Mouse (Mus musculus): ENCODE measurements at regions not wholly inside any gene's neighbourhood (a gene's known extent, or its start where the extent isn't known, plus 50 kb on each side); places are given as distances from the start of the nearest gene placed in this dataset.
A peak's percentile ranks its signal among the peaks of the same experiment; 100 is the strongest.
"Not testable (repeated sequence)": the region's sequence is repeated elsewhere in the genome, so short reads cannot be mapped to it uniquely, and the experiment has no call there.

DNA sequence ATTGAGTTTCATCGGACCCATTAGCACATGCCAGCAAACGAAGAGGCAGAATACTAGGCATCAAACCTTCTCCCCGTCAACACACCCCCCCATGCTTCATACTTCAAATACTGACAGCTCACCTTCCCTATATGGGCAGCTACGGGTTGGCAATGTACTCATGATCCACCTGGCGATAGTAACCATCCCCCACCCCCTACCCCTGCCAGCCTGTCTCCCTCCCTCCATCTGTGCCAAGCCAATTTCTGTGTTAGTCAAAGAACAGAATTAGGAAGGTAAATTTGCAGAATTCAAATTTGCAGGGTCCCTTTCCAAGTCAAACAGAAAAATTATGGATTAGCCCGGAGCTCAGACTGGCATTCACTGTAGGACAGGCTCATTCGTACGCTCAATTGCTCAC lies 75.3 kb upstream of the Med13l start:
- H3K4me1 ChIP-seq (replicated peaks; ENCODE audit: control insufficient read depth, insufficient read depth, low read length): peaks cover 68% of the 10 kb centered on the region
- H3K27me3 ChIP-seq (replicated peaks; ENCODE audit: control insufficient read depth, insufficient read depth, low read length): no peaks in the 10 kb centered on the region
- no peak overlapping the region for H3K4me3 ChIP-seq (ENCODE audit: low read depth, low read length)

DNA sequence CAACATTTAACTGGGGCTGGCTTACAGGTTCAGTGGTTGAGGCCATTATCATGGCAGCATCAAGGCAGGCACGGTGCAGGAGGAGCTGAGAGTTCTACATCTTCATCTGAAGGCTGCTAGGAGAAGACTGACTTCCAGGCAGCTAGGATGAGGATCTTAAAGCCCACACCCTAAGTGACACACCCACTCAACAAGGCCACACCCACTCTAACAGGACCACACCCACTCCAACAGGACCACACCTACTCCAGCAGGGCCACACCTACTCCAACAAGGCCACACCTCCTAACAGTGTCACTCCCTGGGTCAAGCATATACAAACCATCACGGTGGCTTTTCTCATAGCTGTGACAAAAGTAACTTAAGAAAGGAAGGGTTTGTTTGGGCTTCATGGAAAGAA lies 68.0 kb upstream of the Med13l start:
- not testable (repeated sequence) for H3K9me3 ChIP-seq (ENCODE audit: control insufficient read depth, low read length); H3K27me3 ChIP-seq (replicated peaks; ENCODE audit: control insufficient read depth, insufficient read depth, low read length); H3K9ac ChIP-seq (ENCODE audit: low read depth, low read length); H3K4me2 ChIP-seq; H3K36me3 ChIP-seq (ENCODE audit: control insufficient read depth, insufficient read depth, low read length); H3K27ac ChIP-seq (ENCODE audit: low read depth, low read length); H3K4me3 ChIP-seq (ENCODE audit: low read depth, low read length); ATAC-seq (replicated peaks; ENCODE audit: low FRiP score); DNase-seq (ENCODE audit: low spot score)
- peaks cover 27% of the 10 kb centered on the region for H3K4me1 ChIP-seq (replicated peaks; ENCODE audit: control insufficient read depth, insufficient read depth, low read length)
- WGBS: 85% methylated on average over 2 of the region's 2 CpGs

More for the DNA sequence above, 75.3 kb upstream of the Med13l start:
- no peak overlapping the region for H3K4me2 ChIP-seq
- WGBS: 92% methylated on average over 8 of the region's 8 CpGs
- H3K9ac ChIP-seq (ENCODE audit: low read depth, low read length): no peak overlapping the region
- no peak overlapping the region for H3K27ac ChIP-seq (ENCODE audit: low read depth, low read length)
- no peaks in the 10 kb centered on the region for H3K36me3 ChIP-seq (ENCODE audit: control insufficient read depth, insufficient read depth, low read length)
- no peaks in the 10 kb centered on the region for H3K9me3 ChIP-seq (ENCODE audit: control insufficient read depth, low read length)
- ATAC-seq (replicated peaks; ENCODE audit: low FRiP score) (no peak), DNase-seq (ENCODE audit: low spot score) (no peak)

- H3K4me1 ChIP-seq (replicated peaks; ENCODE audit: control insufficient read depth, insufficient read depth, low read length): peaks cover 7% of the 10 kb centered on the region
- 48% methylated on average over 7 of the region's 7 CpGs for WGBS
- H3K4me3 ChIP-seq (ENCODE audit: low read depth, low read length): no peak overlapping the region
- peak overlapping the region; percentile 23; the same call in 1 of the 2 replicates for H3K9ac ChIP-seq (ENCODE audit: low read depth, low read length)
- H3K27ac ChIP-seq (ENCODE audit: low read depth, low read length): no peak overlapping the region
- H3K9me3 ChIP-seq (ENCODE audit: control insufficient read depth, low read length): no peaks in the 10 kb centered on the region
- ATAC-seq (replicated peaks; ENCODE audit: low FRiP score) (peak; percentile 80), DNase-seq (ENCODE audit: low spot score) (no peak)
- H3K36me3 ChIP-seq (ENCODE audit: control insufficient read depth, insufficient read depth, low read length): no peaks in the 10 kb centered on the region
- H3K4me2 ChIP-seq: no peak overlapping the region
- H3K27me3 ChIP-seq (replicated peaks; ENCODE audit: control insufficient read depth, insufficient read depth, low read length): no peaks in the 10 kb centered on the region; the same call in 1 of the 2 replicates
Observed at GRCm38 (mm10) chr5:118494649-118495477, 65.6 kb upstream of the Med13l start.

GRCm38 (mm10) chr5:118495478-118495760 lies 65.1 kb upstream of the Med13l start:
- no peak overlapping the region for H3K27ac ChIP-seq (ENCODE audit: low read depth, low read length)

GRCm38 (mm10) chr5:118501624-118502023 lies 58.9 kb upstream of the Med13l start:
- Histone ChIP-seq H3K27ac (ENCODE audit: low read depth, low read length) (no peak overlapping the region), H3K9ac (ENCODE audit: low read depth, low read length) (no peak overlapping the region), H3K36me3 (ENCODE audit: control insufficient read depth, insufficient read depth, low read length) (no peaks in the 10 kb centered on the region), H3K9me3 (ENCODE audit: control insufficient read depth, low read length) (no peaks in the 10 kb centered on the region), H3K27me3 (replicated peaks; ENCODE audit: control insufficient read depth, insufficient read depth, low read length) (no peaks in the 10 kb centered on the region), H3K4me2 (no peak overlapping the region), H3K4me1 (replicated peaks; ENCODE audit: control insufficient read depth, insufficient read depth, low read length) (peaks cover 8% of the 10 kb centered on the region), H3K4me3 (ENCODE audit: low read depth, low read length) (no peak overlapping the region)
- DNase-seq (ENCODE audit: low spot score) (no peak), ATAC-seq (replicated peaks; ENCODE audit: low FRiP score) (no peak)
- 87% methylated on average over 5 of the region's 5 CpGs for WGBS

More at GRCm38 (mm10) chr5:118495478-118495760, 65.1 kb upstream of the Med13l start:
- H3K9me3 ChIP-seq (ENCODE audit: control insufficient read depth, low read length): no peaks in the 10 kb centered on the region
- no peaks in the 10 kb centered on the region; the same call in 1 of the 2 replicates for H3K27me3 ChIP-seq (replicated peaks; ENCODE audit: control insufficient read depth, insufficient read depth, low read length)
- H3K36me3 ChIP-seq (ENCODE audit: control insufficient read depth, insufficient read depth, low read length): no peaks in the 10 kb centered on the region
- no peak overlapping the region for H3K4me3 ChIP-seq (ENCODE audit: low read depth, low read length)
- 78% methylated on average over 2 of the region's 2 CpGs for WGBS
- H3K4me1 ChIP-seq (replicated peaks; ENCODE audit: control insufficient read depth, insufficient read depth, low read length): peaks cover 7% of the 10 kb centered on the region
- ATAC-seq (replicated peaks; ENCODE audit: low FRiP score): no peak
- no peak for DNase-seq (ENCODE audit: low spot score)
- no peak overlapping the region for H3K4me2 ChIP-seq
- H3K9ac ChIP-seq (ENCODE audit: low read depth, low read length): no peak overlapping the region

- Histone ChIP-seq H3K27ac (ENCODE audit: low read depth, low read length) (no peak overlapping the region), H3K4me1 (replicated peaks; ENCODE audit: control insufficient read depth, insufficient read depth, low read length) (peaks cover 8% of the 10 kb centered on the region)
- no peak for DNase-seq (ENCODE audit: low spot score)
Observed at GRCm38 (mm10) chr5:118502991-118503390, 57.5 kb upstream of the Med13l start.

DNA sequence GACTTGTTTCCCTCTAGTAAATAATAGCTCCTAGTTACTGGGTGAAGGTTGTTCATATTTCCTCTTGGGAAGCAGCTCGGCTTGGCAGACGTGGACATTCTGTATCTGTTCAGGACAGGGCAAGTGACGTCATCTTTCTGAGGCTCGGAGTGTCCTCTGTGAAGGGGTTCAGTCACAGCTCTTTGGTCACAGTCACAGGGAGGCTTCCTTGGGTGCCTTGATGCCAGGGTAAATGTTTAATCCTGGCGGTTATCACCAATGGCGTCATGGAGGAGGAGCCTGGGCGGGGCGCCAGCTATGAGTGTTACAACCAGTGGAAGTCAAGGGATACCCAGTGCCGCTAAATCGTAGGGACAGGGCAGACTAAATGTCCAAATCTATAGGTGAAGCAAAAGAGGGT lies 56.3 kb upstream of the Med13l start:
- H3K4me3 ChIP-seq (ENCODE audit: low read depth, low read length): no peak overlapping the region

More at GRCm38 (mm10) chr5:118502991-118503390, 57.5 kb upstream of the Med13l start:
- whole genome bisulfite sequencing: 74% methylated on average over 15 of the region's 15 CpGs
- H3K36me3 ChIP-seq (ENCODE audit: control insufficient read depth, insufficient read depth, low read length): no peaks in the 10 kb centered on the region
- no peak overlapping the region for H3K4me2 ChIP-seq
- ATAC-seq (replicated peaks; ENCODE audit: low FRiP score): no peak
- H3K9me3 ChIP-seq (ENCODE audit: control insufficient read depth, low read length): no peaks in the 10 kb centered on the region
- no peak overlapping the region for H3K4me3 ChIP-seq (ENCODE audit: low read depth, low read length)
- no peak overlapping the region for H3K9ac ChIP-seq (ENCODE audit: low read depth, low read length)
- H3K27me3 ChIP-seq (replicated peaks; ENCODE audit: control insufficient read depth, insufficient read depth, low read length): no peaks in the 10 kb centered on the region

GRCm38 (mm10) chr5:118504926-118505325 lies 55.6 kb upstream of the Med13l start:
- no peak overlapping the region for H3K4me3 ChIP-seq (ENCODE audit: low read depth, low read length)
- peak overlapping the region; percentile 29; the same call in 1 of the 2 replicates for H3K27ac ChIP-seq (ENCODE audit: low read depth, low read length)
- H3K9me3 ChIP-seq (ENCODE audit: control insufficient read depth, low read length): no peaks in the 10 kb centered on the region
- H3K36me3 ChIP-seq (ENCODE audit: control insufficient read depth, insufficient read depth, low read length): no peaks in the 10 kb centered on the region
- ATAC-seq (replicated peaks; ENCODE audit: low FRiP score) (peak; percentile 93), DNase-seq (ENCODE audit: low spot score) (no peak)
- WGBS: 21% methylated on average over 7 of the region's 7 CpGs
- H3K9ac ChIP-seq (ENCODE audit: low read depth, low read length): no peak overlapping the region
- peaks cover 8% of the 10 kb centered on the region for H3K4me1 ChIP-seq (replicated peaks; ENCODE audit: control insufficient read depth, insufficient read depth, low read length)
- H3K27me3 ChIP-seq (replicated peaks; ENCODE audit: control insufficient read depth, insufficient read depth, low read length): no peaks in the 10 kb centered on the region
- peak overlapping the region; percentile 16; the same call in 1 of the 2 replicates for H3K4me2 ChIP-seq

More for the DNA sequence above, 56.3 kb upstream of the Med13l start:
- Histone ChIP-seq H3K27me3 (replicated peaks; ENCODE audit: control insufficient read depth, insufficient read depth, low read length) (no peaks in the 10 kb centered on the region), H3K4me1 (replicated peaks; ENCODE audit: control insufficient read depth, insufficient read depth, low read length) (peaks cover 8% of the 10 kb centered on the region), H3K4me2 (no peak overlapping the region), H3K9ac (ENCODE audit: low read depth, low read length) (no peak overlapping the region), H3K27ac (ENCODE audit: low read depth, low read length) (no peak overlapping the region), H3K36me3 (ENCODE audit: control insufficient read depth, insufficient read depth, low read length) (no peaks in the 10 kb centered on the region), H3K9me3 (ENCODE audit: control insufficient read depth, low read length) (no peaks in the 10 kb centered on the region)
- DNase-seq (ENCODE audit: low spot score) (no peak), ATAC-seq (replicated peaks; ENCODE audit: low FRiP score) (no peak)
- 80% methylated on average over 10 of the region's 10 CpGs for WGBS

GRCm38 (mm10) chr5:118509871-118510270 lies 50.6 kb upstream of the Med13l start:
- no peaks in the 10 kb centered on the region for H3K36me3 ChIP-seq (ENCODE audit: control insufficient read depth, insufficient read depth, low read length)
- H3K4me2 ChIP-seq: no peak overlapping the region
- no peaks in the 10 kb centered on the region for H3K9me3 ChIP-seq (ENCODE audit: control insufficient read depth, low read length)
- H3K4me1 ChIP-seq (replicated peaks; ENCODE audit: control insufficient read depth, insufficient read depth, low read length): peaks cover 15% of the 10 kb centered on the region
- 52% methylated on average over 5 of the region's 5 CpGs for WGBS
- peaks cover 10% of the 10 kb centered on the region for H3K27me3 ChIP-seq (replicated peaks; ENCODE audit: control insufficient read depth, insufficient read depth, low read length)
- no peak overlapping the region for H3K4me3 ChIP-seq (ENCODE audit: low read depth, low read length)
- ATAC-seq (replicated peaks; ENCODE audit: low FRiP score): no peak
- DNase-seq (ENCODE audit: low spot score): no peak
- no peak overlapping the region for H3K9ac ChIP-seq (ENCODE audit: low read depth, low read length)
- H3K27ac ChIP-seq (ENCODE audit: low read depth, low read length): no peak overlapping the region
